Mouse (Mus musculus) heart, adult 18-20 months (tissue): ENCODE measurements around the gene Tmem63a. TPM values are rescaled to one million over a fixed set of nuclear protein-coding genes. Genes with fewer than 3 reads are reported as not detected.
"Not testable (repeated sequence)": the region's sequence is repeated elsewhere in the genome, so short reads cannot be mapped to it uniquely, and the experiment has no call there.

ENCODE experiments used
- DNase-seq, 2 experiments: peaks; one replicate each; pipeline ENCODE4 v3.0.0; 2021 to 2022; ENCODE audit warnings: mixed read lengths in 1 of 2
- long read RNA-seq, 2 experiments: library from polyadenylated mRNA; stranded (forward); transcript quantifications; one replicate each; pipeline ENCODE4 v2.0.0; 2021
- total RNA-seq, 2 experiments: library from RNA; stranded (reverse); gene quantifications; 2 replicates each; pipeline ENCODE4 v1.2.3; 2021

Gene Tmem63a
- total RNA-seq: 10 to 100 TPM; 15.0 to 15.9 TPM
- long read RNA-seq, experiment 1, transcript Tmem63a-201 (23 exons, 3,306 nt): major isoform, 11 of 12 reads
- long read RNA-seq, experiment 1, partial matches to known transcripts: 0 of 12 reads
- long read RNA-seq, experiment 1, other reads (novel, unspliced or antisense): 1 of 12 reads
- long read RNA-seq, experiment 2, partial matches to known transcripts: 2 of 5 reads
- long read RNA-seq, experiment 2, other reads (novel, unspliced or antisense): 2 of 5 reads

DNA sequence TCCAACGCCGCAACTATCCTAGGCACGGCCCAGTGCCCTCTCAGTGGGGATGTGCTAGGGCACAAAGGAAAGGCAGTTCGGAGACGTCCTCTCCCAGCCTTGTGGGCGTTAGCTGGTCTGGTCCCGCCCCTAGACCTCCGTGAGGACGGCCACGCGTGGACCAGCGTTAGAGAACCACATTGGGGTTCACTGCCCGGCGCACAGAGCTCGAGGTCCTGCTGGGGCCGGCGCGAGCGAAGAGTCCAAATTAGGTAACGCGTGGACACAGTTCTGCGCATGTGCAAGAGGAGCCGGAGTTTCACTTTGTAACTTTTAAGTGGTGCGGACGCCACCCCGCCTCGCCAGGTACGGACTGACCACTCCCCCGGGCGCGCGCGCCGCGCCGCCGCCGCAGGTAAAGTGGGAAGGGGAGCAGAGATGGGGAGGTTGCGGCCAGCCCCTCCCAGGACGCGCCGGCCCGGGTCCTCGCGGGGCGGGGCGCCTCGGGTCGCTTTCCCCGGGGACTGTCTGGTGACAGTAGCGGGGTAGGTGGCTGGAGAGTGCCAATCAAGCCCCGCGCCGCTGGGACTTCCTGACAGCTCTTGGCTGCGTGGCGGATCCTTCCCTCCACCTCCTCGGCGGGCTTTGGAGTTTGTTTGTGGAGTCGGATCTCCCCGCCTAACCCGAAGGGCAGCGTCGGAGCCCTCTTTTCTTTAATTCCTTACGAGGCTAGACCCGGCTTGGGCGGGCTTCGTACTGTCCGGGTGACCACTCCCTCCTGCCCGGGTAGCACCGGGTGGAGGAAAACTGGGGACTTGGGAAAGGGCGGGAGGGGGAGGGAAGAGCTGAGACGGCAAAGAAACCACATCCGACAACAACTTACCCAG is at the start of gene Tmem63a:
Tmem63a (plus strand) TSS at position 179 of the 866 bp plus-strand sequence.
- DNase-seq: peak; percentile 87 to 90

DNA sequence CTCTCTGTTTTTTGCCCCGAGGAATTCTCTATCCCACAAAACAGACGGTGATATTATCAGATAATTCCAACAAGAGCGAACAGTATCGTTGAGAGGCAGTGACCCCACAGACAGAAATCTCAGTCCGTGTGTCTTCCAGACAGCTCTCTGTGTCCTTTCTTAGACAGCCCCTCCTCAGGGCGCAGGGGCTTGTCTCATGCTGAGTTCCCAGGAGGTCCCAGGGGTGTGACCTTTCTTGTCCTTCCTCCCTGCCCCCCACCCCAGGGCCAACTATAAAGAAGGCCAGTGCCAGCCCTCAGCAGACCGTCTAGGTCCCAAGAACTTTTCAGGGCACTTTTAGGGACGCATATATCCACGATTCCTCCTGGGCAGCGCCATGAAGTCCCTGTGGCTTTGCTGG is 49.3 kb upstream of the Tmem63a start, which contains the start of gene Lefty2:
Lefty2 (plus strand) TSS at position 301 of the 400 bp plus-strand sequence.
- no peak for DNase-seq

DNA sequence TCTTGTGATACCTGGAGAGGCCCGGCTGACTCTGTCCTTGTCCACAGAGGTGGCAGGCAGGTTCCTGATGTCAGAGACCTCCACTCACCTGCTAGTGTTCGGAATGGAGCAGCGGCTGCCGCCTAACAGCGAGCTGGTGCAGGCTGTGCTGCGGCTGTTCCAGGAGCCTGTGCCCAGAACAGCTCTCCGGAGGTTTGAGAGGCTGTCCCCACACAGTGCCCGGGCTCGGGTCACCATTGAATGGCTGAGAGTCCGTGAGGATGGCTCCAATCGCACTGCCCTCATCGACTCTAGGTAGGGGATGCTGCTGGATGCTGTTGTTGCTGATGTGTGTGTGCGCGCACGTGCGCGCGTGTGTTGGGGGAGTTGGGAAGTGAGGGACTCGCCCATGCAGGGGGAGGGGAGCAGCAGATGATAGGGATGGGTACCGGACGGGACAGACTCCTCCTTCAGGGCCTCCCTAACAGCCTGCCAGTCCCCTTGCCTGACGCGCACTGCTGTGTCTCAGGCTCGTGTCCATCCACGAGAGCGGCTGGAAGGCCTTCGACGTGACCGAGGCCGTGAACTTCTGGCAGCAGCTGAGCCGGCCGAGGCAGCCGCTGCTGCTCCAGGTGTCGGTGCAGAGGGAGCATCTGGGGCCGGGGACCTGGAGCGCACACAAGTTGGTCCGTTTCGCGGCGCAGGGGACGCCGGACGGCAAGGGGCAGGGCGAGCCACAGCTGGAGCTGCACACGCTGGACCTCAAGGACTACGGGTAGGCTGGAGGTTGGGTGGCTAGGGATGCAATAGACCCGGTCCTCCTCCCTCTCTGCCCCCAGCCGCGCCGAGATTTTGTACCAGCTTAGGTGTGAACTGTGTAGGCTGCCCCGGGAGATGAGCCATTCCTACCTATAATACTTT is 47.8 kb upstream of the Tmem63a start:
- not testable (repeated sequence) for DNase-seq

DNA sequence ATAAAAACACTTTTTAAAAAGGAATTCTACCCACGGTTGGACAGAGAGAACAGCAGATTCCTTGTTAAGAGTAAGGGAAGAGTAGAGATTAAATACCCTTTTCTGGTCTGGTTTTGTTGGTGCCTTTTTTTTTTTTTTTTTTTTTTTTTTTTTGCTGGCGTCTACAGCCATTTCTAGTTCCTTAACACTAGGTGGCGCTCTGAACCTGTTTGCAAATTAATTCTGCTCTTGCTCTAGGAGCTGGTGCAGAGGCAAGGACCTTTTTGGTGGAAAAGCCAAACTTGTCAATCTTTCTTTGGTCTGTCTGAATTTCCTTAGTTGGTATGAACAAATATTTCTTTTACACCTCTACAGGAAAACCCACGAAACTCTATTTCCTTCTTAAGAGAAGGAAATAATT is 41.0 kb upstream of the Tmem63a start:
- DNase-seq: peak; percentile 54 to 71

DNA sequence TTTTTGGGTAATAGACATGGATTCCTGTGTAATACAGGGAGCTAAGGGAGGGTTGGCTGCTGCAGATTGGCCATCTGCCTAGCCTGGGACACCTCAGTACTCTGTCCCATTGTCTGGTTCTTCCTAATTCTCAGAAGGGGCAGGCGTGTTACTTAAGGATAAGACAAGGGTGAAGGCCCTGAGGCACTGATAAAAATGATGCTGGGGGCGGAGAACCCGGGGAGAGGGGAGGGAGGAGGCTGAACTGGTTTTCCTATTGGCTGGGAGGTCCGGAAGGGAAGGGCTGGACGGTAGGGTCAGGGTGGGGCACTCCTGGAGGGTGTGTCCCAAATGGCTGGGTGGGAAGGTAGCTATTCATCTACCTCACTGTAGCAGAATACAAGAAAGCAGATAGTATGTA is 39.2 kb upstream of the Tmem63a start:
- DNase-seq: peak in 1 of 2 experiments; percentile 31

DNA sequence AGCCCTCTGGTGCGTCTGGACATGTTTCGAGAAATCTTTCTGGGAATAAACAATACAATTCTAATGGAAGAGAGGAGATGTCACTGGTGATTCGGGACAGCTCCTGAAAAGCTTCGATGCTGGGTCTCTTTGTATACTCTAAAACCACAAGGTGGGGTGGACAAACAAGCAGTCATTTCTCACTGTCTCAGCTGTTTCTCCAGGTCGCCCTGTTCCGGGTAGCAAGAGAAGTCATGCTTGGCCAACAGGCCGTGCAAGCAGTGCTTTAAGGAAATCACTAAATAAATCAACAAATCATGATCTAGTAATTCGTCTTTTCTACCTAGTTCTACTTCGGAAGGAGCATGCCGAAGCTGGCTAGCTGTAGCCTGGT is 38.5 kb upstream of the Tmem63a start:
- no peak for DNase-seq

DNA sequence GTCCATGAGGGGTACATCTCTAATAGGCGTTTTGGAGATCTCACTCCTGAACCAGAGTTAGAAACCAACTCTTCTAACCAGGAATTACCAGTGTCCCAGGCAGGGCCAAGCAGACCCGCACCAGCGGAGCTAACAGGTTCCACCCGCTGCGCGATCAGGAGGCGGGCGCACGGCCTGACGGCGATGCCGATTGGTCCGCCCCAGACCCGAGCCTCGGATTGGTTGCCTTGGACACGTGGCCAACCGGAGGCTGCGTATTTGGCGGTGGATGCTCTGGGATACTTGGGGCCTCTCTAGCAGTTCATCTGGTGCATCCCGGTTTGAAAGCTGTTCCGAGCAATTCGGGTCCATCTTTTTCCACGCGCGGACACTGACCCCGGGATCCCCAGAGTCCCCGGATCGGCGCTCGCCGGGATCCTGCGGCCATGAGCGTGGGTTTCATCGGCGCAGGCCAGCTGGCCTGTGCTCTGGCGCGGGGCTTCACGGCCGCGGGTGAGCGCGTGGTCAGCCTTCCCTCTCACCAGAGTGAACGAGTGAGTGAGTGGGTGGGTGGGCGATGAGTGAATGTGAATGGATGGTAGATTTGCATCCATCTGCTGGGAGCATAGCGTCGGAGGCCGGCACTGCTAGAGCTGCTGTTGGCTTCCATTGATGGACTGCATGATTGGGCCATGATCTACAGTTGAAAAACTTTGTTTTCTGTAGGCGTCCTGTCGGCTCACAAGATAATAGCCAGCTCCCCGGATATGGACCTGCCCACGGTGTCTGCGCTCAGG is 37.9 kb upstream of the Tmem63a start, which contains the start of gene Pycr2:
Pycr2 (plus strand) TSS at position 255 of the 776 bp plus-strand sequence.
- DNase-seq: peak; percentile 95 to 96

DNA sequence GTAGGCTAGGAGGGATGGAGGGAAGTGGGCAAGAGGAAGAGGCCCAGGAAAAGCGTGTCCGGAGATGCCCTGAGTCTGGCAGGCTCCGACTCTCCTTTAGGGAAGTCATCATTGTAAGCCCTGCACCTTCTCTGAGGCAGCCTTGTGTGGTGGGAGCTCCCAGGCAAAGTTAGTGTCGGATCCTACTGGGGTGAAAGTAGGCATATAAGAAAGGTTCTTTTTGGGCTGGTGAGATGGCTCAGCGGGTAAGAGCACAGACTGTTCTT is 37.4 kb upstream of the Tmem63a start:
- DNase-seq: no peak

DNA sequence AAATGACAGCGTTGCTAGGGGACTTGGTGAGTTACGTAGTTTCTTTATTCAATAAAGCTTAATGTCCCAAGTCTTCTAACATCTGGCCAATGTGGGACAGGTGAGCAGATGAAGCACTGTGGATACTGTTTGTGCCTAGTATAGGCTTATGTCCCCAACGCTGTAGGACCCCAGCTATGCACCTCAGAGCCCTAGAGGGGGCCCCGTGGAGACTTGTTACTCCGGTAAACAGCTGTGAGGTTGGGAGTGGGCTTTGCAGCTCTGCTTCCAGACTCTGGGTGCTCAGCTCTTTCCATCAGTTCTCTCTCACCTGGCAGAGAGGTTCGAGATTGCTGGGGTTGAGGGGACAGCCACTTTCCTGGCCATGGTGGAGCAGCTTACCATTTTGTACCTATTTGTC is 36.8 kb upstream of the Tmem63a start:
- no peak for DNase-seq

DNA sequence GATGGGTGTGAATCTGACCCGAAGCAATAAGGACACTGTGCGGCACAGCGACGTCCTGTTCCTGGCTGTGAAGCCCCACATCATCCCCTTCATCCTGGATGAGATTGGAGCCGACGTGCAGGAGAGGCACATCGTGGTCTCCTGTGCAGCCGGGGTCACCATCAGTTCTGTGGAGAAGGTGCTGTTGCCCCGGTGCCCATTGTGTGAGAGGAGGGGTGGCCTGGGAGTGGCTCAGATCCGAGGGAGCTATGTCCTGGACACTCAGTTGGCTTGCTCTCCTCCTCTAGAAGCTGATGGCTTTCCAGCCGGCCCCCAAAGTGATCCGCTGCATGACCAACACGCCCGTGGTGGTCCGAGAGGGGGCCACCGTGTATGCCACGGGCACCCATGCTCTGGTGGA is 36.3 kb upstream of the Tmem63a start:
- no peak for DNase-seq

DNA sequence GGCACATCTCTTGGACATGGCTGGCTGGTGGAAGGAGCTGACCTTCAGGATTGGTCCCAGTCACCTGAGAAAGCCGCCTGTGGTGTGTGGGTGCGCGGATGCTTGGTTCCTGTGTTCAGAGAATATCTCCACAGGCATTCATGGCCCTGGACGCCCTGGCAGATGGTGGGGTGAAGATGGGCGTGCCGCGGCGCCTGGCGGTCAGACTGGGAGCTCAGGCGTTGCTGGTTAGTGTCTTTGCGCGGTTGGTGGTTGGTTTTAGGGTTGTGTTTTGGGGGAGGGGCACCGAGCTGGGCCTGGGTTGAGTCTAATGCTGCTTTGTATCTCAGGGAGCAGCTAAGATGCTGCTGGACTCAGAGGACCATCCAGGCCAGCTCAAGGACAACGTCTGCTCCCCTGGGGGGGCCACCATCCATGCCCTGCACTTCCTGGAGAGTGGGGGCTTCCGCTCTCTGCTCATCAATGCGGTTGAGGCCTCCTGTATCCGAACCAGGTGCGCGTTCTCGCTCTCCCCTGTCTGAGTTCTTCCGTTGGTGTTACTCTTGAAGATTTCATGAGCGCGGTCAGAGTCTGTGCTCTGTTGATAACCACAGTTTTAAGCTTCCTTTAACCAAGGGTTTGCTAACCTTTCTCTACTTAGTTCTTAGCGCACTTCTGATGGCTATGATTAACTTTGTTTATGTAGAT is 35.5 kb upstream of the Tmem63a start:
- DNase-seq: no peak

DNA sequence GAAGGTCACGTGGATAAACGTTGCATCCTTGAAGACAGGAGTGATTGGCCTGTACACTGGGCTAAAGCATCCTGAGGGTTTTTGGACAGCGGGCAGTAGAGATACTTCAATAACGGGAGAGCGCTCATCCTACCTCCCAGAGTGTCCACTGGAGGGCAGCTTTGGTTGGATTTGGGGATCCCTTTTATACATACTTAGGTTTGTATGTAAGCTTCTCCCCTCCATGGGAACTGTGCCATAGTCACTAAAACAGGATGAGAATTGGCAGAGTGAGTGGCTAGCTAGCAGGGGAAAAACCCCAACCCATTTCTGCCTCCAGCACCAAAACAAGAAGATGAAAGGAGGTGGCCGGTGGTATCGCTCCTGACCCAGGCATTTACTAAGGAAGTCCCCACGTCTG is 31.0 kb upstream of the Tmem63a start:
- peak in 1 of 2 experiments; percentile 31 for DNase-seq

DNA sequence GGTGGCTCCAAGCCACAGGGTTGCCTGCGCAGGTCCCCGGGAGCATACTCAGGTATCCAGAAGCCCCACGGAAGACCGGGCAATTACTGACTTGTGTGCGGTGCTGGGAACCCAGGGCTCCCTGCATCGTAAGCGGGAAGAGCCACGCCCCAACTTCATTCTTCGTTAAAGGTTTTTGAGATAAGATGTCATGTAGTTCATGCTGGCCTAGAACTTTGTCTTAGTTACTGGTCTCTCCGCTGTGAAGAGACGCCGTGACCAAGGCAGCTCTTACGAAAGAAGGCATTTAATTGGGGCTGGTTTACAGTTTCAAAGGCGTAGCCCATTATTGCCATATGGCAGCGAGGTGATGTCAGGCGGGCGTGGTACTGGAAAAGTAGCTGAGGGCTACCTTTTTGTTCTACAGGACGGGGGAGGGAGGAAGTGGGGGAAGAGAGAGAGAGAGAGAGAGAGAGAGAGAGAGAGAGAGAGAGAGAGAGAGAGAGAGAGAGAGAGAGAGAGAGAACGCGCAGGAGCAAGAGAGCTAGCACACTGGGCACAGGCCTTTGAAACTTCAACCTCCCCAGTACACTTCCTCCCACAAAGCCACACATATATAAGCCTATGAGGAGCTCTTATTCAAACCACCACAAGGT is 30.4 kb upstream of the Tmem63a start:
- DNase-seq: no peak

DNA sequence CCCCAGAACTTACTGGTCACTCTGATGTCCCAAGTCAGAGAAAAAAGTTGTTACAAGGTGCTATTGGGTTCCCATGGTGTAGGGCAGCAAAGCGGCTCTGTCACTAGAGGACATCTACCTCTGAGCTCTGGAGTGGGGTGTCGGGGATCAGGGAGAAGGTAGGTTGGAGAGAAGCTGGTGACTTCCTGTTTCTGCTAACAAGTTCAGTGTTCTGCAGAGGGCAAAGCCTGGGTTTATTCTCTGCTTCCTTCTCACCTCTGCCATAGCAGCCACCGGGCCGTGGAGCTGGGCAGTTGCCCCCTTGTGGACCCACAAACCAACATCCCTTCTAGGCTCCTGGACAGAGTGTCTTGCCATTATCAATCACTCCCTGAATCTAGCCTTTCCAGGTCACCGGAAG is 29.4 kb upstream of the Tmem63a start:
- no peak for DNase-seq

DNA sequence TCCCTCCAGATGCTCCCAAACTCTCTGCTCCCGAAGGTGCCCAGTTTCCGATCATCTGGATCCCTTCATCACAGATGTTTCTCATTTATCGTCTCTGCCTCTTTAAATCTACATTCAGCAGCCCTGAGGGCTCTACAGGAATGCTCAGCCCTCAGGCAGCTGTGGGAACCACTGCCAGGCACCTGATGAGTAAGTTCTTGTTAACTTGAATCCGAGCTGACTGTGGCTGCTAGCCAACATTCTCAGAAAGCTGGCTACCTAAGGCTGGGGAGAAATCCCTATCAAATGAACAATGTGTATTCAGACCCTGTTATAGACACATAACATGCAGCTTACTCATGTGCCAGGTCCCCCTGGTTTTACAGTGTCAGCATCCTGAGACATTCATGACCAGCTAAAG is 28.3 kb upstream of the Tmem63a start:
- DNase-seq: no peak

DNA sequence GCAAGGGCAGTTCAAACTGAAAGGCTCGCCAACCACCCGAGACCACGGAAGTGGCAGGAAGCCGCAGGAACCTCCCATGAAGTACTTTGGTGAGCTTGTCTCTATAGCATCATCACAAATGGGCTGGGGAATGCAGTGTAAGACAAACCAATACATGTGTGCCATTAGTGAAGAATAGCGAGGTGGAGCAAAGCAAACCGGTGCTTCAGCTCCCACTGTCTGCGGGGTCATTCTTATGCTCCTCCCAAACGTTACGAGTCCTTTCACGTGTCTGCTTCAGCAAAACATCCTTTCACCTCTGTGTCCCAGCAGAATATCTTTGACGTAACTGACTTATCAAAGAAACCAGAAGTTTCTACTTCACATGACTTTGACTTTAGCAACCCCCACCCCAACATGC is 25.7 kb upstream of the Tmem63a start:
- DNase-seq: no peak

DNA sequence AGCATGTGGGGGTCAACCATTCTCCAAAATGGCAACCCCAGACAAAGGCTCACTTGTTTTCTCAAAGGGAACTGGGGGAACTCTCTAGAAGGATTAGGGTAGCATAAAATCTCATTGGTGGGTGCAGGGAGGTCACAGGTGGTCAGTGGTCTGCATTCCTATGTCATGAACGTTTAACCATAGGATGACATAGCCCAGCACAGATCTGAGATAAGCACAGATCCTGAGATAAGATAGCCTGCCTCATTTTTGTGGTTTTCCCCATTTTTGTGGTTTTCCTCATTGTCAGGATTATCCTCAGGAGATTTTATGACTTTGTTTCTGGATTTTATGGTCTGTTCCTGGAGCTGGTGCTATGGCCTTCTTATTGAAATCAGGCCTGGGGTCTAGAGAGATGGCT is 25.1 kb upstream of the Tmem63a start:
- no peak for DNase-seq

DNA sequence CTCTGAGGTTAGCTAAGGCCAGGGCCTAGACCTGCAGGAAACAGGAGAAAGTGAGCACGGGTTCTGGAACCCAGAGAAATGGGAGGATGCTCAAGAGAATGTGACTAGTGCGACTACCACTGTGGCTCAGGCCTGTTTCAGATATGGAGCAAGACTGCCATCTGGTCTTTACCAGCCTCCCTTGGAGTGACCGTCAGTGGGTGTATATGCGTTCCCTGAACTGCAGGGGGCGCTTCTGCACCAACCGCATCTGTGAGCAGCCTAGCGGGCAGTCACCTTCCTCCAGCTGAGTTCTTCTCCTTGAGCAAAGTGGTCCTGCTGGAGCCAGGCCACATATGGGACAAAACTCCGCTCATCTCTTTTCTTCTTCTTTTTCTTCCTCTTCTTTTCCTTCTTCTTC is 22.5 kb upstream of the Tmem63a start:
- no peak for DNase-seq

DNA sequence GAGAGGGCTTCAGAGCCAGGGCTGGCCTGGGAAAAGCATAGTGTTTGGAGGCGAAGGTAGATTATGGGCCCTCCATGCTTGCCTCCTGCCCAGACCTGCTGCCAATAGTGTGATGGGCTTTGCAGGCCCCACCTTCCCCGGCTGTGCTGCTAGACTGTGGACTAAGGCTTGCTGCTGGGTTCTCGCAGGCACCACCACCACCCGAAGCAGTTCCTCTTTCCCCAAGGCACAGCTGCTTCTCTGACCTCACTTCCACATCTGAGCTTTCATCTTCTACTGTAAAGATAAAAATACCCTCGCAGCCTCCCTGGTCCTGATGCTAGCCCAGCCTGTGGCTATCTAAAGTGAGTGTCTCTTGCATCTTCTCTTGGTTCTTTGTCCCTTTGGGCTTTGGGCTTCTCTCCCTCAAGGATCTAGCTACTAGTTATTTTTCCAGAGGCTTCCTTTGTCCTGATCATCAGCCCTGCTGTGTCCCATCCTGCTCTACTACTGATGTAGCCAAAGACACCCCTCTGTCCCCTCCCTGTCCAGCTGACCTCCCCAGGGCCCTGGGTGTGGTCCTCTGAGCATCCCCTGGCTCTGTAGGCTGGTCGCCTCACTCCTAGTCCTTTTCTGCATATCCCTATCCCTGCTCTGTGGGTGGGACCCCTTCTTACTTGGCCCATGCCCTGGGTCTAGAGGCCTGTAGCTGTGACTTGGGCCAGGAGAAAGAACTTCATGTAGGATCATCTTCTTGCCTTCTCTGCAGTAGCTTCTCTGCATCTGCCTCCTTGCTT is 19.7 kb upstream of the Tmem63a start:
- peak in 1 of 2 experiments; percentile 54 for DNase-seq

DNA sequence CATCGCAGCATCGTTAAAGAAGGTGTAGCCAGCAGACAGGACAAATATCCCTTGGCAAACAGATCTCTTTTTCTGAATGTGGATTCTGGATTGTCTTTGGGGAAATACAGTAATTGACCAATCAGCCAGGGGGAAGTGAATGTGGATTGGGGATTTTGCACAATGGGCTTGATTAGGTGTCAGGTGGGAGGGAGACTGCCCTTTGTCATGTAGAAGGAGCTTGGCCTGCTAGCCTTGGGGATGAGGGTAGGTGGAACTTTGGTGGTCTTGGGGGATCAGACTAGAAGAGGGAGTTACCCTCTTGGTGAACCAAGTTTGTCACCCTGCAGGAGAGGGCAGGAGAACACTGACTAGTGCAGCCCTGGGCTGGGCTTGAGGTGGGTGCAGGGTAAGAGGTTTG is 17.4 kb upstream of the Tmem63a start:
- DNase-seq: no peak
